Mouse (Mus musculus) embryonic facial prominence, embryonic 14.5 days (tissue): ENCODE measurements around the gene Col5a3. TPM values are rescaled to one million over a fixed set of nuclear protein-coding genes. Genes with fewer than 3 reads are reported as not detected.

ENCODE experiments used
- ATAC-seq: fragments of 200-750 bp; cut with Nextera tagmentation; 2 replicates; pipeline ENCODE4 v1.8.0; 2017; ENCODE audit warnings: low read depth, moderate number of reproducible peaks, moderate TSS enrichment
- DNase-seq: peaks from one replicate; pipeline ENCODE4 v3.0.0-alpha.2; 2015; ENCODE audit warnings: low spot score
- H3K27ac ChIP-seq: fragments of 300-500 bp; sonication (generic); replicated peaks from 2 replicates; pipeline ENCODE4 v1.5.1; 2014; ENCODE audit warnings: low read depth, mild to moderate bottlenecking, low read length, moderate library complexity
- H3K27me3 ChIP-seq: fragments of 300-500 bp; sonication (generic); replicated peaks from 2 replicates; pipeline ENCODE4 v1.6.1; 2014; ENCODE audit warnings: low read length; ENCODE audit not compliant: control insufficient read depth, insufficient read depth
- H3K36me3 ChIP-seq: fragments of 300-500 bp; sonication (generic); 2 replicates; pipeline ENCODE4 v1.6.1; 2014; ENCODE audit warnings: low read length, mixed read lengths; ENCODE audit not compliant: control insufficient read depth, insufficient read depth
- H3K4me1 ChIP-seq: fragments of 300-500 bp; sonication (generic); 2 replicates; pipeline ENCODE4 v1.6.1; 2014; ENCODE audit warnings: antibody characterized with exemption, low read length; ENCODE audit not compliant: control insufficient read depth, insufficient read depth
- H3K4me2 ChIP-seq: fragments of 300-500 bp; sonication (generic); 2 replicates; pipeline ENCODE4 v1.6.1; 2014; ENCODE audit warnings: low read depth, mild to moderate bottlenecking, low read length, moderate library complexity, mixed read lengths
- H3K4me3 ChIP-seq: fragments of 300-500 bp; sonication (generic); 2 replicates; pipeline ENCODE4 v1.5.1; 2014; ENCODE audit warnings: low read depth, mild to moderate bottlenecking, low read length
- H3K9ac ChIP-seq: fragments of 300-500 bp; sonication (generic); 2 replicates; pipeline ENCODE4 v1.6.1; 2014; ENCODE audit warnings: low read depth, mild to moderate bottlenecking, low read length, moderate library complexity, mixed read lengths
- H3K9me3 ChIP-seq: fragments of 300-500 bp; sonication (generic); 2 replicates; pipeline ENCODE4 v1.6.1; 2016; ENCODE audit warnings: low read length; ENCODE audit not compliant: control insufficient read depth
- WGBS: fragments of 180-500 bp; shearing (Covaris S2); extraction: QIAGEN DNeasy Blood & Tissue Kit; methylation state at CpG from one replicate; pipeline ENCODE4 v1.1.7; 2014; 5-methylcytosine and 5-hydroxymethylcytosine counted together
- polyA plus RNA-seq: library from polyadenylated mRNA; unstranded; fragments of >200 nt; fragmentation: Nextera tagmentation; extraction: Ambion mirVana; gene quantifications from 2 replicates; pipeline ENCODE4 v1.2.1, GENCODE M21; 2014

The Col5a3 gene
- polyA plus RNA-seq, 1 experiment from 2014 or later, result 13.2 TPM

DNA sequence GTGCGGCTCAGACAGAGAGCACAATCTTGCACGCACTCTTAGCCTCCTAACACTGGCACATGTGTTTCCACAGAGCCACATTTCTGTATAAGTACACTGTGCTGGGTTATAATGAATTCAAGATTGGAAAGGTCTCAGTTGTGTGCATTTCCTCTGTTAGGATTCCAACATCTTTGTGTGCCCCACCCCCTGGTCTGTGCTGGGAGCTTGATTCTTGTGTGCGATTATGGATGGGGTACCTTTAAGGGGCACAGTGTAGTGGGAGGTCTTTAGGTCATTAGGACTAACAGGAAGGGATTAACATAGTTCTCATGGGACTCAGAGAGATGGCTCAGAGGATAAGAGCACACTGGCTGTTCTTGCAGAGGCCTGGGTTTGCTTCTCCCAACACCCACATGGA is 24.5 kb downstream of the Col5a3 start:
- no peaks in the 10 kb centered on the region for H3K9me3 ChIP-seq
- 26% methylated on average over 3 of the region's 3 CpGs for WGBS
- H3K4me2 ChIP-seq, result no peak overlapping the region
- H3K4me1 ChIP-seq, result peaks cover 13% of the 10 kb centered on the region
- H3K27ac ChIP-seq, result peak overlapping the region; percentile 85
- no peaks in the 10 kb centered on the region for H3K36me3 ChIP-seq
- peak; percentile 74 for DNase-seq
- H3K27me3 ChIP-seq, result no peaks in the 10 kb centered on the region
- no peak overlapping the region for H3K9ac ChIP-seq
- ATAC-seq, result peak; percentile 67
- no peak overlapping the region for H3K4me3 ChIP-seq

DNA sequence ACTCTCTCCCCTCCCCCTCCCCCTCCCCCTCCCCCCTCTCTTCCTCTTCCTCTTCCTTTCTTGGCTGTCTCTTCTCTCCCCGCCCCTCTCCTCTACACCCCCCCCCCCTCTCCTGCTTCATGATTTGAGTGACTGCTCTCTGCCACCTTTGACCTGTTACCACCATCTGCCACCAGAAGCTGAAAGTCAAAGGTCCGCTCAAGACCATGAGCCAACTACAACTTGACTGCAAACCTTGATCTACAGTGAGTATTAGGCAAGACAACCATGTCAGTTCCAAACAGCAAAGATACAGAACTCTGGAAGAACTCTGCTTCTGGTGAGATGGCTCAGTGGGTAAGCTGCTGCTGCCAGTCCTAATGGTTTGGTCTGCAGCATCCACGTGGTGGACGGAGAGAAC is 25.2 kb downstream of the Col5a3 start:
- DNase-seq, result no peak
- Histone ChIP-seq H3K9me3 (no peaks in the 10 kb centered on the region), H3K4me3 (no peak overlapping the region), H3K4me2 (no peak overlapping the region), H3K4me1 (peaks cover 13% of the 10 kb centered on the region), H3K27ac (peak overlapping the region; percentile 85), H3K9ac (no peak overlapping the region), H3K36me3 (no peaks in the 10 kb centered on the region), H3K27me3 (no peaks in the 10 kb centered on the region)
- WGBS, result 72% methylated on average over 3 of the region's 4 CpGs
- ATAC-seq, result no peak

DNA sequence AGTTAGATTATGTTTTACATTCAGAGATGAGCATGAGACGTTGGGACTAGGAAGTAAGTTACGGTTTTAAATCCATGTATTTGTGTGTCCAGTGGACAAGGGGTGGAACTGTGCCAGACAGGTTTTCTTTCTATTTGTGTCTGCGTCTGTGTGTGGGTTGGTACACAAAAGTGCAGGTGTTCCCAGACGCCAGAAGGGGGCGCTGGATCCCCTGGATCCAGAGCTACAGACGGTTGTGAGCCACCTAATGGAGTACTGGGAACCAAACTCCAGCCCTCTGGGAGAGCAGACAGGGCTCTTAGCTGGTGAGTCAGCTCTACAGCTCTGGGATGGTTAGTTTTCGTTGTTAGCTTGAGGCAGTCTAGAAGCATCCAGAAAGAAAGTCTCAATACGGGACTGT is 26.9 kb downstream of the Col5a3 start:
- Histone ChIP-seq H3K9me3 (no peaks in the 10 kb centered on the region), H3K9ac (no peak overlapping the region), H3K27me3 (no peaks in the 10 kb centered on the region), H3K27ac (no peak overlapping the region), H3K4me2 (no peak overlapping the region), H3K4me1 (peaks cover 7% of the 10 kb centered on the region), H3K4me3 (no peak overlapping the region), H3K36me3 (no peaks in the 10 kb centered on the region)
- DNase-seq, result no peak
- no peak for ATAC-seq
- WGBS, result 76% methylated on average over 8 of the region's 8 CpGs

DNA sequence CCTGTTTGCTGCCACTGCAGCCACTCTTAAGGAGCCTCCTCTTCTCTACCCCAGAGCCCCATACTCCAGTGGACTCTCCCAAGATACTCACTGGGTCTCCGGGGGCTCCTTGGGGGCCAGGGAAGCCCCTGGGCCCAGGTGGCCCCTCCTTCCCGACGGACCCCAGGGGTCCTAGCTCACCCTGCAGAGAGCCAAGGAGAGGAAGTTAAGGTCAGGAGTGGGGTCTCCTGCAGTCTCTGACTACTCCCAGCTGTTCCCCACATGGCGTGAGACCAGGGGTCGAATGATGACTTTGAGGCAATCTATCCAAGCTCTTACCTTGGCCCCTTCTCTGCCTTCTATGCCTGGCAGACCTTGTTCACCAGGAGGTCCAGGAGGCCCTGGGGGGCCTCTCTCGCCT is 29.8 kb downstream of the Col5a3 start:
- no peak overlapping the region for H3K9ac ChIP-seq
- H3K4me2 ChIP-seq, result no peak overlapping the region
- H3K9me3 ChIP-seq, result peaks cover 6% of the 10 kb centered on the region; the same call in 1 of the 2 replicates
- no peak overlapping the region for H3K27ac ChIP-seq
- no peak for ATAC-seq
- 49% methylated on average over 6 of the region's 6 CpGs for WGBS
- DNase-seq, result no peak
- H3K4me1 ChIP-seq, result peaks cover 5% of the 10 kb centered on the region
- H3K36me3 ChIP-seq, result no peaks in the 10 kb centered on the region
- no peak overlapping the region for H3K4me3 ChIP-seq
- no peaks in the 10 kb centered on the region for H3K27me3 ChIP-seq

DNA sequence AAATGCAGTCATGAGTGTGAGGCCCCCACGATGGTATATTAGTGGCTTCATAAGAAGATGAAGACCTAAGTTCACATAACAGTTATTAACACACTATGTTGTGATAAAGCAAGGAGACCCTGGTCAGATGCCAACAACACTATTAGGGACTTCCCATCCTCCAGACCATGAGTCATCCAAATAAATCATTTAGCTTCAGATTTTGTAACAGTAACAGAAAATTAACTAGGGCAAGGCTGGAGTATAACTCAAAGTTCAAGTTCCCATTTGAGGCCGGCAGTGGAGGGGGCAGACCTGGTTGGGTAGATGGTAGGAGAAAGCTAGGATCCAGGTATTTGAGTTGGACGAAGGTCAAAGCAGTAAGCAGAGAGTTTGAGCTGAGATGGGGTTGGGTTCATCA is 33.6 kb downstream of the Col5a3 start:
- H3K27ac ChIP-seq, result no peak overlapping the region
- peaks cover 6% of the 10 kb centered on the region; the same call in 1 of the 2 replicates for H3K9me3 ChIP-seq
- ATAC-seq, result no peak
- 73% methylated on average over 3 of the region's 3 CpGs for WGBS
- H3K4me3 ChIP-seq, result no peak overlapping the region
- H3K36me3 ChIP-seq, result no peaks in the 10 kb centered on the region
- no peak for DNase-seq
- no peaks in the 10 kb centered on the region for H3K4me1 ChIP-seq
- H3K4me2 ChIP-seq, result no peak overlapping the region
- H3K27me3 ChIP-seq, result no peaks in the 10 kb centered on the region
- H3K9ac ChIP-seq, result no peak overlapping the region

DNA sequence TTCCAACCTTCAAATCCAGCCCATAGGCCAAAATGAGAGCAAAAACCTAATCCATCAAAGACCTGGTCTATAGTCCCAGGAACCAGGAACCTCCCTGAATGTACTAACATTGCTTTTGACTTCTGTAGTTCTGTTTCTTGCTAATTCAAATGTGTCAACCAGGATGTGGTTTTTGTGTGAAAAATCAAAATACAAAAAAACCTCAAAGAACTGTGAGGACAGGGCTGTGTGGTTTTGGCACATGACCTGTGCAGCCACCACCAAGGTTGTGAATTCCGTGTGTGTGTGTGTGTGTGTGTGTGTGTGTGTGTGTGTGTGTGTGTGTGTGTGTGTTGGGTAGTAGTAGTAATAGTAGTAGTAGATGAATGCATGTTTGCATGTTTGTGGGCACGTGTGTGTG is 49.6 kb downstream of the Col5a3 start:
- 66% methylated on average over 2 of the region's 2 CpGs for WGBS
- Histone ChIP-seq H3K27ac (no peak overlapping the region), H3K36me3 (no peaks in the 10 kb centered on the region), H3K9me3 (no peaks in the 10 kb centered on the region), H3K9ac (no peak overlapping the region), H3K4me2 (no peak overlapping the region), H3K27me3 (no peaks in the 10 kb centered on the region), H3K4me1 (no peaks in the 10 kb centered on the region), H3K4me3 (no peak overlapping the region)
- no peak for DNase-seq
- ATAC-seq, result no peak

DNA sequence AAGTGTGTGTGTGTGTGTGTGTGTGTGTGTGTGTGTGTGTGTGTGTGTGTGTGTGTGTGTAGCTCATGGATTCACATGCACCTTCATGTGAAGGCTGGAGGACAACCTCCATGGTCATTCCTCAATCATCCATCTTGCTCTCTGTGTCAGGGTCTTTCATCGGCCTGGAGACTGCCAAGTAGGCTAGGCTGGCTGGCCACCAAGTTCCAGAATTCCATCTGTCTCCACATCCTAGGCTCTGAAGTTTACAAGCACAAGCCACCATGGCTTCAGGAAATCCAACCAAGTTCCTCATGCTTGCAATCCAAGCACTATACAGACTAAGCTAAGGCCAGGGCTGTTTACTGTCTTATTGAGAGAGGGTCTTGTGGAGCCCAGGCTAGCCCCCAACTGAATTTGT is 51.8 kb downstream of the Col5a3 start:
- H3K27me3 ChIP-seq, result no peaks in the 10 kb centered on the region
- no peak overlapping the region for H3K9ac ChIP-seq
- 88% methylated on average over 1 of the region's 1 CpGs for WGBS
- DNase-seq (no peak), ATAC-seq (no peak)
- no peak overlapping the region for H3K4me2 ChIP-seq
- H3K4me1 ChIP-seq, result no peaks in the 10 kb centered on the region
- no peak overlapping the region for H3K27ac ChIP-seq
- H3K4me3 ChIP-seq, result no peak overlapping the region
- H3K9me3 ChIP-seq, result no peaks in the 10 kb centered on the region
- H3K36me3 ChIP-seq, result no peaks in the 10 kb centered on the region

DNA sequence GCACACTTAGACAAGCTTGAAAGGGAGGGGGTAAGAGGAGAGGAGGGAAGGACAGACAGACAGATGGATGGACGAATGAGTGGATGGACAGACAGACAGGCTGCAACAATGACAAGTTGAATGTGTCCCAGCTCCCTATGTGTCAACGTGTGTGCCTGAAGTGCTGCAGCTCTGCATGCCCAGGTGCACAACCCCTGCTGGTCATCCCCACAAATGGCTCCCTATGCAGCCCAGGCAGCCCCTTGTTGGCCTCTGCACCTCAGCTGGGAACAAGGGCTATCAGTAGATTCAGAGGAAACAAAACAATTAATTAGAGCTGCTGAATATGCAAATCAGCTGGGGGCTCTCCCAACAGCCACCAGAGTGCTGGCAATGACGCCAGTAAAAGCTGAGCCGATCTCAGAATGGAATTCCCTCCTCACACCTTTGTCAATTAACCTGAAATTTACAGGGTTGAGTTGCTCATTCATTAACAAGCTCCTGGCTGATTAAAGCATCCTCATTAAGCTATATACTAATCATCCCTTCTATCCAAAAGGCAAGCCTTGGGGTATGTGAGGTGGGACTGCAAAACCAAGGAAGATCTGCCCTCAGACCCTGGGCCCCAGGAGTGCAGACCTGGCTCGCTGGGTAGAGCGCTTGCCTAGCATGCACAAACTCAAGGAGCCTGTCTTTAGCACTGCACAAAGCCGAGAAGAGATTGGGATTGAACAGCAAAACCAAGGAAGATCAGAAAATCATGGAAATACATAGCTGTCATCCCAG is 52.5 kb downstream of the Col5a3 start:
- Histone ChIP-seq H3K4me1 (no peaks in the 10 kb centered on the region), H3K9me3 (no peaks in the 10 kb centered on the region), H3K36me3 (no peaks in the 10 kb centered on the region), H3K9ac (no peak overlapping the region), H3K4me3 (no peak overlapping the region), H3K27me3 (no peaks in the 10 kb centered on the region), H3K27ac (no peak overlapping the region), H3K4me2 (no peak overlapping the region)
- 50% methylated on average over 7 of the region's 7 CpGs for WGBS
- ATAC-seq (no peak), DNase-seq (no peak)

DNA sequence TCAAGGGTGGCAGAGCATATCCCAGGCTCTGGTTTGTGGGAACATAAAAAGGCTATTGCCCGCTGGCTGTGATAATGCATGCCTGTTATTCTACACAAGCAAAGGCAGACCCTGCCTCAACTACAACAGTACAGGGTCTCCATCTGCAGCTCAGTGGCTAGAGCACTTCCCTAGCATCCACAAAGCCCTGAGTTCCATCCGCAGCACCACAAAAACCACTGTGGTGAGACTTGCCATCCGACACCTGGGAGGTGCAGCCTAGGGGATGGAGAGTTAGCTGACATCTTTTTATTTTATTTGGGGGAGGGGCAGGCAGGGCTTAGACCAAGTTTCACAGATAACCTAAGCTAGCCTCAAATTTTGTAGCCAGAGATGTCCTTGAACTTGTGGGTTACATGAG is 53.5 kb downstream of the Col5a3 start:
- H3K4me2 ChIP-seq, result no peak overlapping the region
- ATAC-seq (no peak), DNase-seq (no peak)
- no peak overlapping the region for H3K4me3 ChIP-seq
- 65% methylated on average over 3 of the region's 3 CpGs for WGBS
- H3K9me3 ChIP-seq, result no peaks in the 10 kb centered on the region
- H3K27ac ChIP-seq, result no peak overlapping the region
- H3K9ac ChIP-seq, result no peak overlapping the region
- no peaks in the 10 kb centered on the region for H3K4me1 ChIP-seq
- no peaks in the 10 kb centered on the region for H3K27me3 ChIP-seq
- no peaks in the 10 kb centered on the region for H3K36me3 ChIP-seq
